Mouse (Mus musculus) heart, adult 8-10 months (tissue): Measurements from ENCODE around the gene Gm14862. TPM values are rescaled to one million over a fixed set of nuclear protein-coding genes. Genes with fewer than 3 reads are reported as not detected.

Source experiments
- DNase-seq: peaks from one replicate; pipeline ENCODE4 v3.0.0; 2022; ENCODE audit warnings: low spot score
- total RNA-seq, 4 experiments: library from RNA; stranded (reverse); gene quantifications; 2 replicates each; pipeline ENCODE4 v1.2.4; 2022

The Gm14862 gene
- total RNA-seq, 4 experiments from 2014 or later, result not detected

GRCm38 (mm10) chrX:9222412-9223221, 34.1 kb downstream of the Gm14862 start:
- no peak for DNase-seq

- DNase-seq, result no peak
Observed at GRCm38 (mm10) chrX:9221736-9222135, 35.0 kb downstream of the Gm14862 start.

- DNase-seq, result peak; percentile 45
Observed at GRCm38 (mm10) chrX:9221206-9221605, 35.5 kb downstream of the Gm14862 start.

GRCm38 (mm10) chrX:9219570-9219969, 37.1 kb downstream of the Gm14862 start:
- no peak for DNase-seq

GRCm38 (mm10) chrX:9216244-9216643, 40.5 kb downstream of the Gm14862 start:
- DNase-seq, result no peak

GRCm38 (mm10) chrX:9205121-9205520, 51.6 kb downstream of the Gm14862 start:
- DNase-seq, result peak; percentile 46

- peak; percentile 70 for DNase-seq
Observed at GRCm38 (mm10) chrX:9202781-9203405, 53.8 kb downstream of the Gm14862 start.

GRCm38 (mm10) chrX:9201954-9202353, 54.7 kb downstream of the Gm14862 start:
- DNase-seq, result no peak

Other genes starting within 250 kb of the Gm14862 start
- not detected for gene Fthl17e, start 223.4 kb downstream of the Gm14862 start, total RNA-seq
- gene Fthl17f, start 193.9 kb downstream of the Gm14862 start, total RNA-seq, result not detected
- not detected for gene 4930402K13Rik, start 152.3 kb downstream of the Gm14862 start, total RNA-seq
- 1 to 10 TPM; 2.7 to 6.0 (median 5.0) TPM for gene Lancl3, start 57.0 kb downstream of the Gm14862 start, total RNA-seq
- gene Xk, start 15.9 kb upstream of the Gm14862 start, total RNA-seq, result 1 to 10 TPM; 5.1 to 9.8 (median 8.1) TPM
- 1 to 10 TPM in 1 of 4 experiments, not detected in 3; 1.3 TPM for gene H2al1m, start 26.9 kb upstream of the Gm14862 start, total RNA-seq
- not detected for gene H2al1k, start 93.7 kb upstream of the Gm14862 start, total RNA-seq
- gene Cybb, start 230.9 kb upstream of the Gm14862 start, total RNA-seq, result 10 to 100 TPM in 1 of 4 experiments, 1 to 10 TPM in 3; 3.8 to 12.7 (median 7.9) TPM